Mouse (Mus musculus) intestine, embryonic 16.5 days (tissue): Measurements from ENCODE around the gene Bnc2. TPM values are rescaled to one million over a fixed set of nuclear protein-coding genes. Genes with fewer than 3 reads are reported as not detected.

Experiments
- ATAC-seq: fragments of 200-750 bp; cut with Nextera tagmentation; 2 replicates; pipeline ENCODE4 v1.8.0; 2017; ENCODE audit warnings: moderate TSS enrichment, moderate library complexity
- H3K27ac ChIP-seq: fragments of 300-500 bp; sonication (generic); 2 replicates; pipeline ENCODE4 v1.5.1; 2014; ENCODE audit warnings: mild to moderate bottlenecking, low read length
- H3K27me3 ChIP-seq: fragments of 300-500 bp; sonication (generic); replicated peaks from 2 replicates; pipeline ENCODE4 v1.6.1; 2014; ENCODE audit warnings: low read length, control low read depth, mixed read lengths; ENCODE audit not compliant: control insufficient read depth, insufficient read depth
- H3K36me3 ChIP-seq: fragments of 300-500 bp; sonication (generic); 2 replicates; pipeline ENCODE4 v1.6.1; 2014; ENCODE audit warnings: low read length, control low read depth; ENCODE audit not compliant: control insufficient read depth, insufficient read depth
- H3K4me1 ChIP-seq: fragments of 300-500 bp; sonication (generic); 2 replicates; pipeline ENCODE4 v1.6.1; 2014; ENCODE audit warnings: low read length, control low read depth, mixed read lengths; ENCODE audit not compliant: control insufficient read depth, insufficient read depth
- H3K4me2 ChIP-seq: fragments of 300-500 bp; sonication (generic); 2 replicates; pipeline ENCODE4 v1.6.1; 2014; ENCODE audit warnings: low read depth, low read length, control low read depth
- H3K4me3 ChIP-seq: fragments of 300-500 bp; sonication (generic); 2 replicates; pipeline ENCODE4 v1.5.1; 2014; ENCODE audit warnings: mild to moderate bottlenecking, low read length
- H3K9ac ChIP-seq: fragments of 300-500 bp; sonication (generic); 2 replicates; pipeline ENCODE4 v1.6.1; 2014; ENCODE audit warnings: low read depth, low read length
- H3K9me3 ChIP-seq: fragments of 300-500 bp; sonication (generic); 2 replicates; pipeline ENCODE4 v1.6.1; 2016; ENCODE audit warnings: low read length, control low read depth; ENCODE audit not compliant: control insufficient read depth
- WGBS: fragments of 180-500 bp; shearing (Covaris S2); extraction: QIAGEN DNeasy Blood & Tissue Kit; methylation state at CpG from one replicate; pipeline ENCODE4 v1.1.7; 2014; 5-methylcytosine and 5-hydroxymethylcytosine counted together
- polyA plus RNA-seq: library from polyadenylated mRNA; unstranded; fragments of >200 nt; fragmentation: Nextera tagmentation; extraction: Ambion mirVana; gene quantifications from 2 replicates; pipeline ENCODE4 v1.2.1, GENCODE M21; 2015

Gene Bnc2
- polyA plus RNA-seq, 1 experiment from 2014 or later = 8.9 TPM

DNA sequence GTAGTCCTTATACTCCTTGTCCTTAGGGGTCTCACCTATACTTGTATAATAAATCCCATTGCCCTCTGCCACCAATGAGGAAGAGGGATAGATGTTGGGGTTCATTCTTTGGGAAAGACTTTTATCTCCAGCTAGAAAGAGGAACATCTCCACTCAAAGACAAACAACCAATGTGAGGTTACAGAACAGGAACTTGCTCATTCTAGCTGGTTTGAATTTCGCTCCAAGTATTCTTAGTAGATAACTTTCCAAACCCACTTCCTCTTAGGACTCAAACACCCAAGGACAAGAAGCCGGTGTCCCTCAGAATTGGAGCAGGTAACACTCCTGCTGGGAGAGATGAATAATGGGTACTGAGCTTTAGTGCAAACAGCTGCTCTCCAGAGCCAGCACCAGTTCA is 315.1 kb downstream of the Bnc2 start:
- no peaks in the 10 kb centered on the region for H3K9me3 ChIP-seq
- H3K4me1 ChIP-seq = peaks cover 6% of the 10 kb centered on the region
- H3K4me3 ChIP-seq = no peak overlapping the region
- H3K27me3 ChIP-seq = no peaks in the 10 kb centered on the region
- no peak overlapping the region for H3K27ac ChIP-seq
- H3K36me3 ChIP-seq = no peaks in the 10 kb centered on the region
- H3K4me2 ChIP-seq = no peak overlapping the region
- no peak for ATAC-seq
- 84% methylated on average over 2 of the region's 2 CpGs for WGBS
- no peak overlapping the region for H3K9ac ChIP-seq

DNA sequence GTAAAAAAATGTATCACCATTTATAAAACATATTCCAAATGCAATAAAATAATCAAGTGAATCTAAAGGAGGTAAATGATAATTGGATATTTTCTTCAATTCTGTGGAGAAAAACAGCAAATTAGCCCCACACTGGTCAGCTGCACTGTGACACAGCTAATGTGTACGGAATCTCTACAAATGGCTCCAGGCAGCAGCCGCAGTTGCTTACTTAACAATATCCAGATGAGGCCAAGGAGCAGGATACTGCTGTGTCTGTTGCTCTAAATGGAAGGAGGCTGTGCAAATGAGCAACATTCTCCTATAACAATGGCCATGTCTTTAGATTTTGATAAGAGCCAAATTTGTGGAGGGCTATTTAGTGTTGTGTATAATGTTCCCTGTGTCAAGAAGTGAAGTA is 316.9 kb downstream of the Bnc2 start:
- no peak overlapping the region for H3K27ac ChIP-seq
- H3K27me3 ChIP-seq = no peaks in the 10 kb centered on the region
- no peak overlapping the region for H3K4me2 ChIP-seq
- no peaks in the 10 kb centered on the region for H3K9me3 ChIP-seq
- no peak overlapping the region for H3K9ac ChIP-seq
- 47% methylated on average over 2 of the region's 2 CpGs for WGBS
- H3K36me3 ChIP-seq = no peaks in the 10 kb centered on the region
- no peak for ATAC-seq
- no peak overlapping the region for H3K4me3 ChIP-seq
- peaks cover 6% of the 10 kb centered on the region for H3K4me1 ChIP-seq

DNA sequence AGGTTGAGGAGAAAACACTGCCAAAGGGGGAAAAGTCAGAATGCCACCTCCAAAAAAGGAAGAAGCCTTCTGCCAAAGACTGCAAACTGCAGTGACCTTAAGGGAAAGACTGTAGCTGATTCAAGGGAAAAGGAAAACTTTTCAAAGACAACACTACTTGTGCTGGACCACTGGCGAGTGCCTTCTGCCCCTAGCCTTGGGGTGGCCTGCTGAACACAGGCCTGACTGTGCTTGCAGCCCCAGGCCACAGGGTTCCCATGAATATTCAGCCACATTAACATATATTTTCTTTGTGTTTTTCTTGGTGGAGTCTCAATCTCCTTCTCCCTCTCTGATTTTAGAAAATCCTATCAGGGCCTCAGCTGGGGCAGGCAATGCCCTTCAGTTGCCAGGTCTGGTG is 317.7 kb downstream of the Bnc2 start:
- 50% methylated on average over 1 of the region's 1 CpGs for WGBS
- Histone ChIP-seq H3K27ac (no peak overlapping the region), H3K4me2 (no peak overlapping the region), H3K36me3 (no peaks in the 10 kb centered on the region), H3K4me3 (no peak overlapping the region), H3K4me1 (peaks cover 5% of the 10 kb centered on the region), H3K9ac (no peak overlapping the region), H3K27me3 (no peaks in the 10 kb centered on the region), H3K9me3 (no peaks in the 10 kb centered on the region)
- no peak for ATAC-seq

DNA sequence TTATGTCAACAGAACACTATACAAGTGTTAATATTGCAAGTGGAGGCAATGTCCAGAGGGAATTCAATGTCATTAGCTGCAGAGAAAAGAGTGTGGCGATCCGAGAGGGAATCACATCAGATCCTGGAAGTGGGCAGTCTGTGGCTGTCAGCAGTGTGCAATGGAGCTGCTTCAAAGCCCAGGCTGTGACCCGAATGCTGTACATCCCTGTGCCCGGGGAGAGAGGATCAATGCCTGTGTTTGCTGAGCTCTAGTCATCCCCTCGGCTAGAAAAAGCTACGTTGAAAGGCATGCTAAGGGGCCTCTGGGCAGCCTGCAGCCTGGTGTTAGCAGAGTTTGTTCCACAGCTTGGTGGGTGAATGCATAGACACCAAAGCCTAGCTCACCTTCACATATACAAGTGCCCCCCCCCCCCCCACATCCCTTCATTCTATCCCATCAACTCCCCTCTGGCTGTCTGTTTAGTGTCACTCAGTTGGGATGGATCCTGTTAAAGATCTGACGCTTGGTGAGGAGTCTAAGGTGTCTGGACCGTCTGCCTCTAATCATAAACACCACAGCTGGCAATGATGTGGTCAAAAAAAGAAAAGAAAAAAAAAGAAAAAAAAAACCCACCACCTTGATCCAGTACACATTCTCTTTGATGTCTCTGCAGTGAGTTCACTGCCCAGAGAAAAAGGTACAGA is 318.5 kb downstream of the Bnc2 start:
- H3K9me3 ChIP-seq = no peaks in the 10 kb centered on the region
- ATAC-seq = no peak; the same call in 1 of the 2 replicates
- no peaks in the 10 kb centered on the region for H3K27me3 ChIP-seq
- peaks cover 2% of the 10 kb centered on the region; the same call in 1 of the 2 replicates for H3K4me1 ChIP-seq
- no peak overlapping the region for H3K4me2 ChIP-seq
- H3K27ac ChIP-seq = no peak overlapping the region
- no peak overlapping the region for H3K9ac ChIP-seq
- H3K36me3 ChIP-seq = no peaks in the 10 kb centered on the region
- WGBS = 32% methylated on average over 8 of the region's 8 CpGs
- H3K4me3 ChIP-seq = no peak overlapping the region

DNA sequence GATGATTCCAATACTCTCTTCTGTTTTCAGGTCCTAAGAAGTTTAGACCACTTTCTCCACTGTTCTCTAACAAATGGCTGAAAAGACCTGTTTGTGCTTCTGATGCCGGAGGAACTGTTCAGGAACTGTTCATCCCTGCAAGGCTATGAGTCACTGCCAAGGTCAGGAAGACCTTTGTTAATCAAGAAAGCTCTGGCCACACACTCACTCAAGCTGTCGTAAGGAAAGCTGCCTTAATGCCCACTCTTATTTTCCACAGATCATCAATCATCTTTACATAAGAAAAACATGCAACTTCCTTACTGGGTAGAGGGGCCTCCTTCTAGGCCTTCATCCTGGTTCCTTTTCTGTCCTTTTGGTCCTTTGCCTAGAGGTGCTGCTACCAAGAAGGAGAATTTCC is 322.4 kb downstream of the Bnc2 start:
- H3K36me3 ChIP-seq = no peaks in the 10 kb centered on the region
- no peak overlapping the region for H3K4me3 ChIP-seq
- no peaks in the 10 kb centered on the region for H3K9me3 ChIP-seq
- no peak for ATAC-seq
- H3K4me1 ChIP-seq = peaks cover 4% of the 10 kb centered on the region; the same call in 1 of the 2 replicates
- H3K4me2 ChIP-seq = no peak overlapping the region
- 54% methylated on average over 2 of the region's 2 CpGs for WGBS
- no peaks in the 10 kb centered on the region for H3K27me3 ChIP-seq
- H3K27ac ChIP-seq = no peak overlapping the region
- no peak overlapping the region for H3K9ac ChIP-seq

DNA sequence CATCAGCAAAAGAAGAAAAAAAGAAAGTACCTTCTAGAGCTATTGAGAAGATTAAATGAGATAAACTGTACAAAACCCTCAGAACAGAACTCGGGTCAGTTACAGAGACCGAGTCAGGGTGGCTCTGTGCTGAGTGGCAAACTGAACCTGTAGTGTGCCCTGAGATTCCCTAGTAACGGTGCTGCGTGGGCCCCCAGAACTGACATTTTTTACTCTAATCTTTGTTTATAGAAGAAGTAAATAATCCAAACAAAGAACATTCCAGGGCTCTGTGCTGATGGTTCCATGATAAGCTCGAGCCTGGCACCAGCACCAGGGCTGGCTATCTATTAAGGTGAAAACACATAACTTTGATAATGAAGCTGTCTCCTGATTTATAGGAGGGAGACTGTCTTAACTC is 325.5 kb downstream of the Bnc2 start:
- H3K27ac ChIP-seq = no peak overlapping the region
- H3K4me2 ChIP-seq = no peak overlapping the region
- ATAC-seq = no peak
- H3K9ac ChIP-seq = no peak overlapping the region
- no peak overlapping the region for H3K4me3 ChIP-seq
- no peaks in the 10 kb centered on the region for H3K27me3 ChIP-seq
- 20% methylated on average over 5 of the region's 5 CpGs for WGBS
- H3K36me3 ChIP-seq = no peaks in the 10 kb centered on the region
- H3K4me1 ChIP-seq = 0 out of 2 replicates have a peak, but pooled peaks cover 4% of the 10 kb centered on the region
- H3K9me3 ChIP-seq = no peaks in the 10 kb centered on the region

DNA sequence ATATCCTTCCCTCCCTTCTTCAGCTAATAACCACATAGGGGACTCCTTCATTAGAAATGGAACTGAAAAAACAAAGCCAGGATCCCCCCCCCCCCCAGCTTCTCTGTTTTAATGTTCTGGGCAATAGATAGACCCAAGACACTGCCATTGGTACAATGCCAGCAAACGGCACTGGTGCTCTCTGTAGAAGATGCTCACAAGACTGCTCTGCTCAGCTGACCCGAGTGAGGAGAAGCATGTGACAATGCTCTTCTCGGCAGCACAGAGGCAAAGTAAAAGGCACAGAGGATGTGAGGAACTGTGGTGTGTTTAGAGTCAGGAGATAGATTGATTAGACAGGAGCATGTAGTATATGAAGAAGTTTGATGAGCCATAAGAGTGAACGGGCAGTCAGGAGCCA is 335.9 kb downstream of the Bnc2 start:
- Histone ChIP-seq H3K9me3 (no peaks in the 10 kb centered on the region), H3K9ac (no peak overlapping the region), H3K27me3 (no peaks in the 10 kb centered on the region), H3K27ac (no peak overlapping the region), H3K4me3 (no peak overlapping the region), H3K4me2 (no peak overlapping the region), H3K4me1 (no peaks in the 10 kb centered on the region), H3K36me3 (no peaks in the 10 kb centered on the region)
- WGBS = 69% methylated on average over 4 of the region's 4 CpGs
- no peak for ATAC-seq

DNA sequence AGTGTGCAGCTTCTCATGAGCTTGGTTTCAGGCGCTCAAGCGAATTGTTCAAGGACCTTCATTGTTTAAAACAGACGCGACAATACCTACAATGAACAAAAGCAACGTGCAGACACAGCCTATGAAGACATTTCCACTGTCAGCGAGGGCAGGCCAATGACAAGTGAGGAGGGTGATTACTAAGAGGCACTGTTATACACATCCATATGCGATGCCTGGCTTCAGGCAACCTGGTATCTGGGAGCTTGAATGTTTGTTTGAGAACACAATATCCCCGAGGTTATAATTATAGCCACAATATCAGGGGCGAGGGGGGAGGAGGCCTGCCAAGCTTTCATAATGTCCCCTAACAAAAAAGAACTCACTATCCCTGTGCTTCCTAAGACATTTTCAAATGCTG is 343.1 kb downstream of the Bnc2 start:
- no peak overlapping the region for H3K4me3 ChIP-seq
- H3K36me3 ChIP-seq = no peaks in the 10 kb centered on the region
- no peak for ATAC-seq
- H3K4me2 ChIP-seq = no peak overlapping the region
- no peaks in the 10 kb centered on the region for H3K27me3 ChIP-seq
- H3K4me1 ChIP-seq = no peaks in the 10 kb centered on the region
- no peak overlapping the region for H3K9ac ChIP-seq
- no peak overlapping the region for H3K27ac ChIP-seq
- H3K9me3 ChIP-seq = no peaks in the 10 kb centered on the region
- WGBS = 67% methylated on average over 9 of the region's 9 CpGs

DNA sequence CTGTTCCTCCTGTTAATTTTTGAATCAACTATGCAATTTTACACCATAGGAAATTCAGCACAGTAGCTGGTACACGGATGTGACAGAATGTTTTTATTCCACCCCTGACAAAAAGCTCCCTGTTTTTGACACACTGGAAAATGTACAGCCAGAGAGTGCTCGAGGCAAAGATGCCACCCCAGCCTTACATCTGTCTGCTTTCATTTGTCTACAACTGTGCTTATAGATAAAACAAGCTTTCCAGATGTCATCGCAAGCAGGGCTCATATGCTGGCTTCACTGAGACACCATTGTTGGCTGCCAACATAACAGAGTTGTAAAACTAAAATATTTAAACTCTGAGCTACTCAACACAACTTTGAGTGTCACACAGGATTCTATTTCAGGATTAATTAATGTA is 343.6 kb downstream of the Bnc2 start:
- Histone ChIP-seq H3K4me2 (no peak overlapping the region), H3K4me3 (no peak overlapping the region), H3K9ac (no peak overlapping the region), H3K27me3 (no peaks in the 10 kb centered on the region), H3K9me3 (no peaks in the 10 kb centered on the region), H3K27ac (no peak overlapping the region), H3K4me1 (no peaks in the 10 kb centered on the region), H3K36me3 (no peaks in the 10 kb centered on the region)
- no peak for ATAC-seq
- WGBS = 46% methylated on average over 3 of the region's 3 CpGs

DNA sequence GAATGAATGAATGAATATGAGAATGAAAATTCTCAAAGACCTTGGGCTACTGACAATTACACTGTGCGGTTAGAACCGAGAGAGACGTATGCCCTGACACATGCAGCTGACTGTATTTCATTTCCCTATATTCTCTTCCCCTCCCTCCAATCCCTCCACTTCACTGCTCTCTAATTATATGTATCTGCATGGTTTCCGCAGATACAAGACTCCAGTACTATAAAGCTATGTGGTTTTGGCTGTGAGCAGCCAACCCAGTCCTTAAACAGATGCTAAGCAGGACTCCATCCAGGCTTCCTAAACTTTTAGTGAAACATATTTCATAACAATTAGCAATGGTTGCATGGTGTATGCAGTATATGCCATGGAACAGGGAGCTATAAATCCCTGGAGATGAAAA is 344.6 kb downstream of the Bnc2 start:
- H3K4me3 ChIP-seq = no peak overlapping the region
- H3K27ac ChIP-seq = no peak overlapping the region
- no peaks in the 10 kb centered on the region for H3K27me3 ChIP-seq
- H3K36me3 ChIP-seq = no peaks in the 10 kb centered on the region
- H3K9ac ChIP-seq = no peak overlapping the region
- no peak overlapping the region for H3K4me2 ChIP-seq
- WGBS = 75% methylated on average over 4 of the region's 4 CpGs
- no peak for ATAC-seq
- H3K4me1 ChIP-seq = no peaks in the 10 kb centered on the region
- H3K9me3 ChIP-seq = no peaks in the 10 kb centered on the region
